In the genomic region with DNA sequence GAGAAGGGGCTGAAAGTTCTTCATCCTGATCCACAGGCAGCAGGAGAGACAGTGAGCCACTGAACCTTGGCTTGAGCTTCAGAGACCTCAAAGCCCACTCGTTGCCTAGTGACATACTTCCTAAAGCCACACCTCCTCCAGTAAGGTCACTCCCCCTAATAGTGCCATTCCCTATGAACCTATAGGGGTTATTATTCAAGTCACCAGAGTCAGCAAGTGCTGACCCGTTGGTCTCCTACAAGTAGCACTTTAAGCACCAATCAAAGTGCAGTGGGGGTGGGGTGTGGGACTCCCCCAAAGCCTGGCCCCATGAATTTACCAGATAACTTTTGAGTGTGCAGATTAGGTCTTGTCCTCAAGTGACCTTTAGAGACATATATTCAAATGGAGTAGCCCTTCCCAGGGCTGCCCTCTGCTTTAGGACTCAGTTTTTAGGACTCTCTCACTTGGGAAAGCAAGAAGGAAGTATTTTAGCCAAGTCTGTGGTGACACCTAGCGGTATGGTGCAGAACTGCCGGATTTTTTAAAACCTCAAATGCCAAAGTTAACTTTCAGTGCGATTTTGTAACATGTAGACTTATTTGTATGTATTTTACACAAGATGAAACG, we compare ENCODE assay signal across 8 mouse cellular contexts. TPM values are rescaled to one million over a fixed set of nuclear protein-coding genes. Genes with fewer than 3 reads are reported as not detected.
DNase-seq lines count a peak whose midpoint lies in the region; ATAC-seq lines count a peak whose summit lies in the region.

A gene (minus strand): TSS at position 51 of the 609 bp plus-strand sequence.

- peak; percentile 47 for ATAC-seq in granulocyte monocyte progenitor cell, adult 5-6 weeks (replicated peaks; ENCODE audit: poor library complexity, severe bottlenecking)
- 0 out of 2 replicates have a peak, but pooled peaks have one; percentile 37 for ATAC-seq in intestine, embryonic 16.5 days
- ATAC-seq in limb, embryonic 12.5 days (ENCODE audit: insufficient number of reproducible peaks, insufficient read depth, low FRiP score, low TSS enrichment, low read depth), result peak; percentile 19; the same call in 1 of the 2 replicates
- ATAC-seq in midbrain, embryonic 14.5 days (ENCODE audit: low FRiP score, low TSS enrichment), result peak; percentile 43; the same call in 1 of the 2 replicates

- H3K36me3 ChIP-seq in intestine, embryonic 16.5 days (ENCODE audit: control insufficient read depth, insufficient read depth, low read length), result no peaks in the 10 kb centered on the region
- H3K36me3 ChIP-seq in limb, embryonic 12.5 days, result no peaks in the 10 kb centered on the region
- no peaks in the 10 kb centered on the region for H3K36me3 ChIP-seq in midbrain, embryonic 14.5 days (ENCODE audit: control insufficient read depth, insufficient read depth, low read length)

- peaks cover 5% of the 10 kb centered on the region; the same call in 1 of the 2 replicates for H3K4me1 ChIP-seq in intestine, embryonic 16.5 days (ENCODE audit: control insufficient read depth, insufficient read depth, low read length)
- H3K4me1 ChIP-seq in limb, embryonic 12.5 days (replicated peaks), result peaks cover 15% of the 10 kb centered on the region
- peaks cover 9% of the 10 kb centered on the region; the same call in 1 of the 2 replicates for H3K4me1 ChIP-seq in midbrain, embryonic 14.5 days (ENCODE audit: control insufficient read depth, insufficient read depth, low read length)

- no peak within 1 kb of the TSS for H3K4me3 ChIP-seq in intestine, embryonic 16.5 days (ENCODE audit: low read length)
- H3K4me3 ChIP-seq in limb, embryonic 12.5 days (replicated peaks), result no peak within 1 kb of the TSS
- no peak within 1 kb of the TSS for H3K4me3 ChIP-seq in midbrain, embryonic 14.5 days (replicated peaks; ENCODE audit: low read depth, low read length)

- no peaks in the 10 kb centered on the region for H3K9me3 ChIP-seq in intestine, embryonic 16.5 days (ENCODE audit: control insufficient read depth, low read length)
- H3K9me3 ChIP-seq in limb, embryonic 12.5 days, result no peaks in the 10 kb centered on the region
- H3K9me3 ChIP-seq in midbrain, embryonic 14.5 days (ENCODE audit: control insufficient read depth, low read length), result no peaks in the 10 kb centered on the region

- H3K4me2 ChIP-seq in intestine, embryonic 16.5 days (ENCODE audit: low read depth, low read length), result no peak within 1 kb of the TSS
- no peak within 1 kb of the TSS for H3K4me2 ChIP-seq in limb, embryonic 12.5 days
- no peak within 1 kb of the TSS for H3K4me2 ChIP-seq in midbrain, embryonic 14.5 days (ENCODE audit: low read length)

- peak; percentile 69 to 73 for DNase-seq in B cell, adult 2 months
- peak; percentile 58 for DNase-seq in R1 (ENCODE audit: low read depth, low spot score)
- DNase-seq in embryo, embryonic 11.5 days (ENCODE audit: low read depth, low spot score), result peak; percentile 61
- peak; percentile 87 for DNase-seq in midbrain, embryonic 14.5 days
- peak; percentile 72 for DNase-seq in testis, postnatal 10 days (ENCODE audit: low spot score)

- H3K9ac ChIP-seq in intestine, embryonic 16.5 days (ENCODE audit: low read depth, low read length), result no peak within 1 kb of the TSS
- no peak within 1 kb of the TSS for H3K9ac ChIP-seq in limb, embryonic 12.5 days (replicated peaks)
- no peak within 1 kb of the TSS for H3K9ac ChIP-seq in midbrain, embryonic 14.5 days (replicated peaks; ENCODE audit: low read length)

- no peak within 1 kb of the TSS for H3K27ac ChIP-seq in intestine, embryonic 16.5 days (ENCODE audit: low read length)
- H3K27ac ChIP-seq in limb, embryonic 12.5 days, result no peak within 1 kb of the TSS
- no peak within 1 kb of the TSS for H3K27ac ChIP-seq in midbrain, embryonic 14.5 days (replicated peaks; ENCODE audit: low read depth, low read length)

- H3K27me3 ChIP-seq in intestine, embryonic 16.5 days (replicated peaks; ENCODE audit: control insufficient read depth, insufficient read depth, low read length), result no peaks in the 10 kb centered on the region
- no peaks in the 10 kb centered on the region for H3K27me3 ChIP-seq in limb, embryonic 12.5 days
- H3K27me3 ChIP-seq in midbrain, embryonic 14.5 days (ENCODE audit: control insufficient read depth, insufficient read depth, low read length), result no peaks in the 10 kb centered on the region

- 9% methylated on average over 6 of the region's 6 CpGs for WGBS in intestine, embryonic 16.5 days
- WGBS in limb, embryonic 12.5 days, result 5% methylated on average over 6 of the region's 6 CpGs
- WGBS in midbrain, embryonic 14.5 days, result 9% methylated on average over 6 of the region's 6 CpGs

RNA-seq across cellular contexts. Expression of the gene that starts here (rescaled TPM):
- 13.4 and 29.1 TPM in 2 replicates for total RNA-seq in granulocyte monocyte progenitor cell, adult 5-6 weeks (2014; fragmentation: Nextera tagmentation)
- total RNA-seq in granulocyte monocyte progenitor cell, adult 5-6 weeks (2017), result 6.7 and 7.9 TPM in 2 replicates
- 39.0 and 42.0 TPM in 2 replicates for polyA plus RNA-seq in intestine, embryonic 16.5 days (2015; fragmentation: Nextera tagmentation; extraction: Ambion mirVana)
- 68.7 and 69.3 TPM in 2 replicates for polyA plus RNA-seq in limb, embryonic 12.5 days (2016; fragmentation: Nextera tagmentation; extraction: Ambion mirVana)
- 353 and 397 TPM in 2 replicates for polyA plus RNA-seq in midbrain, embryonic 14.5 days (2014; fragmentation: Nextera tagmentation; extraction: Ambion mirVana)
